Mouse (Mus musculus): ENCODE results near the gene Scimp. TPM values are rescaled to one million over a fixed set of nuclear protein-coding genes. Genes with fewer than 3 reads are reported as not detected.

Scimp gene
- total RNA-seq (2023) = under 1 TPM; 0.44 to 0.53 TPM

GRCm38 (mm10) chr11:70812365-70812764 is at the start of gene Scimp:
TSS of gene Scimp (minus strand) at chr11:70812586.

DNA sequence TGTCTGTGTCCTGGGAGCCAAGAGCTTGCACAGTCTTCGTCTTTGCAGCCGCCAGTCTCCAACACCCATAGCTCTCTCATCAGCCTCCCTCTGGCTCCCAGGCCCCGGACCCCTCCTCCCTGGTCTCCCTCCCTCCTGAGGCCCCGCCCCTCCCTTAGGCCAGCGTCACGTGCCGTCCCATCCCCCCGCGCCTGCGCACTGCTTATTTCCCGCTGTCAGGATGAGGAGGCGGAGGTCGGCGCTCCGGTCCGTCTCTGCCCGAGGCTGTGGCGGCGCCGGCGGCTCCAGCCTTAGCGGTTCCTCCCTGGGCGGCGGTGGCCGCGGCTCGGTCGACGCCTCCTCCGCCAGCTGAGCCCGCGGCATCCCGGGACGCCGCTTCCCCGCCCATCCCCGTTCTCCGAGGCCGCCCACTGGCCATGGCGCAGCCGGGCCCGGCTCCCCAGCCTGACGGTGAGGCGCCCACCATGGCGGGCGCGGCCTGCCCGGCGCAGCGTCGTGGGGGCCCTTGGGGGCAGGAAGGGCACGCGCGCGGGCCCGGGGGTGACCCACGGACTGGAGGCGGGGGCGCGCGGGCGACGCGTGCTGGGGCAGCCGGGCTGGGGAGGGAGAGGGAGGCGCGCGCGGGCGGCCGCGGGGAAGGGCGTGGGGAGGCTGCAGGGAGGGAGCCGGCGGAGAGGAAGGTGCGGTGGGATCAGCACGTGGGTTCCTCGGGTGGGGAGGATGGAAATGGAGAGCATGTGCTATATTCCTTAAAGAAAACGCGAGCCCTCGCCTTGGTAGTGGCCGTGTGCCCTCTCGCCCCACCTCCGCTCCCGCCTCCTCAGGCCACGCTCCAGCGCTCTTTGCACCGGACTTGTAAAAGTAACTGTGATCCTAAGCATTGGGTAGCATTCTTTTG is 32.4 kb upstream of the Scimp start, which contains the start of gene Rabep1:
TSS of gene Rabep1 (plus strand) at position 220 of the 898 bp plus-strand sequence.

DNA sequence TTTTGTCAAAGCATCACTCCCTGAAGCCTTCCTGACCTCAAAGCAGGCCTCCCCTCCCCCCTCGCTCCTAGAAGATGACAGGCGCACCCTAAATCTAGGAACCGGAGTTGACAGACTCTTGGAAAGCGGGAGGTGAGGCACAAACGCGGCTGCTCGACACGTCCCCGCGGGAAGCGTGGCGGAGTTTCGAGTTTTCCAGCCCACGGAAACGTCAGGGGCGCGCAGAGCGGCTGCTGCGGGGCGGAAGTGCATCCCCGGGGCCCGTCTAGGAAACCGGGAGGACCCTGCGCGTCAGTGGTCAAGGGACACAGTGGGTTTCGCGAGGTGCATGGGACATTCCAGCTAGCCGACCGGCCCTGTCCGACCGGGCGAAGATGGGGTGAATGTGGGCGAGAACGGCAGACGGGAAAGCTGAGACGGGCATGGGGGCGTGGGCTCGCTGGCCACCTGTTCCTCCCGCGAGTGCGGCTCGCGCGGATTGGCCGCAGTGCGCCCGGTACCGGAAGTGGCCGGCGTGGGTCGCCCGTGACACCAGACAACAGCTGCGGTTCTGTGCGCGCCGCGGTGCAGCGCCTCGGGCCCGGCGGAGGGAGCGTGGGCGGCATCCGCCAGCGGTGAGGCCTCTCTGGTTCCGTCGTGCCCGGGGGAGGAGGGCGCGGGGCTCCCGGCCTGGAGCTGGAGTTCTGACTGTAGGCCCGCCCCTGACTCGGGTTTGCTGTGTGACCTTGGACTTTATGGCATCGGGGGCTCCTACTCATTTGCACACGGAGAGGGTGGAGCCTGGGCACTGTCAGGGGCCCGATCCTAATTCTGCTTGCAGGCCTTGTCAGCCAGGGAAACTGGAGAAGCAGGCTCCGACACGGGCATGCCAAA is 48.2 kb downstream of the Scimp start, which contains the start of gene Zfp3:
TSS of gene Zfp3 (plus strand) at position 274 of the 873 bp plus-strand sequence.

Other genes starting within 250 kb of the Scimp start
- 10 to 100 TPM; 31.6 to 35.9 TPM for gene Mink1, start 249.7 kb downstream of the Scimp start, total RNA-seq (2023)
- gene 4930544D05Rik, start 196.7 kb downstream of the Scimp start, total RNA-seq (2023) = not detected
- gene Chrne, start 193.4 kb downstream of the Scimp start, total RNA-seq (2023) = not detected
- gene Gp1ba, start 173.5 kb downstream of the Scimp start, total RNA-seq (2023) = 1 to 10 TPM; 1.1 to 1.3 TPM
- gene Rnf167, start 165.4 kb downstream of the Scimp start, total RNA-seq (2023) = 100 to 1,000 TPM; 141 to 154 TPM
- gene Slc25a11, start 165.1 kb downstream of the Scimp start, total RNA-seq (2023) = 10 to 100 TPM; 80.5 to 86.2 TPM
- 1,000 to 10,000 TPM; 2,042 to 2,066 TPM for gene Pfn1, start 157.9 kb downstream of the Scimp start, total RNA-seq (2023)
- 10 to 100 TPM in 1 of 2 experiments, 1 to 10 TPM in 1; 7.2 to 10.3 TPM for gene Eno3, start 155.4 kb downstream of the Scimp start, total RNA-seq (2023)
- 10 to 100 TPM; 34.2 to 42.2 TPM for gene Spag7, start 143.2 kb downstream of the Scimp start, total RNA-seq (2023)
- 10 to 100 TPM; 57.3 to 61.5 TPM for gene Camta2, start 124.5 kb downstream of the Scimp start, total RNA-seq (2023)
- not detected for gene Inca1, start 112.4 kb downstream of the Scimp start, total RNA-seq (2023)
- 10 to 100 TPM; 26.3 to 33.0 TPM for gene Kif1c, start 112.0 kb downstream of the Scimp start, total RNA-seq (2023)
- under 1 TPM; 0.77 to 0.89 TPM for gene Zfp3, start 48.4 kb downstream of the Scimp start, total RNA-seq (2023)
- gene Rabep1, start 32.2 kb upstream of the Scimp start, total RNA-seq (2023) = 10 to 100 TPM; 13.0 to 13.2 TPM
- 10 to 100 TPM; 43.9 to 47.7 TPM for gene Nup88, start 157.4 kb upstream of the Scimp start, total RNA-seq (2023)
- 10 to 100 TPM; 26.4 to 27.4 TPM for gene Rpain, start 157.6 kb upstream of the Scimp start, total RNA-seq (2023)
- gene C1qbp, start 170.4 kb upstream of the Scimp start, total RNA-seq (2023) = 10 to 100 TPM; 45.7 to 48.5 TPM
- 1 to 10 TPM; 5.6 to 7.2 TPM for gene Dhx33, start 191.9 kb upstream of the Scimp start, total RNA-seq (2023)
- gene Mis12, start 207.0 kb upstream of the Scimp start, total RNA-seq (2023) = 10 to 100 TPM; 14.8 to 15.3 TPM
- gene Derl2, start 207.3 kb upstream of the Scimp start, total RNA-seq (2023) = 10 to 100 TPM; 22.7 to 34.5 TPM
- gene 6330403K07Rik, start 220.9 kb upstream of the Scimp start, total RNA-seq (2023) = not detected